Mouse (Mus musculus) ES-CJ7 (cell line): ENCODE results near the gene Igfbp7.
"Not testable (repeated sequence)": the region's sequence is repeated elsewhere in the genome, so short reads cannot be mapped to it uniquely, and the experiment has no call there.

Source experiments
- DNase-seq: peaks from one replicate; pipeline ENCODE4 v3.0.0; 2011; ENCODE audit warnings: low read depth, low spot score

Igfbp7 gene

DNA sequence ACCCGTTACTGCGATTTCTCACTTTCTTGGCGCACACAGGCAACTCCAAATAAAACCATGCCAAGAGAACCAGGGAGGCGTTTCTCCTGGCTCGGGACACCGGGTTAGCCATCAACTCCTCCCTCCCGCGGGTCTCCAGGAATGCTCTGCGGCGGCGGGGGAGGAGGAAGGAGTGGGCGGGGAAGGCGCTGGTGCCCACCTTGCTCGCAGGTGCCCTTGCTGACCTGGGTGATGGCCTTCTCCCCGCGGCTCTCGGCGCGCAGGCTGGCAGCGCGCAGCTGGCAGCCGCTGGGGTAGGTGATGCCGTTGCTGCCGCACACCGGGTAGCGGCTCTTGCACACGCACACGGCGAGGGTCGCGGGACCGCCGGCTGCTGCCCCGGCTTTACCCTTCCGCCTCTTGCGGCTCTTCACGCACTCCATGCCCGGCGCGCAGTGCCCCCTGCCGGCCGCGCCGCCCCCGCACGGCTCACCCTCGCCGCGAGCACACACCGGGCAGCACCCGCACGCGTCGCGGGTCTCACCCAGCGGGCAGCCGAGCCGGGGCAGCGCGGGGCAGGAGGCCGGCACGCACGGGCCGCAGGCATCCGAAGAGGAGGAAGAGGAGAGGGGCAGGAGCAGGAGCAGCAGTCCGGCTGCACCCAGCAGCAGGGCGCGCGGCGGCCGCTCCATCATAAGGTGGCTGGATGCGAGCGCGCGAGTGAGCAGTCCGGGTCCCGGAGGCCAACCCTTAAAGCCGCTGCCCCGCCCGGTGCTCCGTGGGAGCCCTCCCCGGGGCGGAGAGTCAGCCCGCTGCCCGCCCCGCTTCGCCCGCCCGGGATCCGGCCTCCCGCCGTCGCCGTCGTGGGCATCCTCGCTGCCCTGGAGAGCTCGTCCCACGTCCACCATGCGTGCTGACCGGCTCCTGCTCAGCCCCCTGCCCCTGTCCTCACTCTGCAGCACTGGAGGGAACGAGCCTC is at the start of gene Igfbp7:
TSS of gene Igfbp7 (minus strand) at position 701 of the 958 bp plus-strand sequence.
- peak; percentile 60 for DNase-seq

GRCm38 (mm10) chr5:77452103-77452502 is 44.3 kb upstream of the Igfbp7 start:
- no peak for DNase-seq

DNA sequence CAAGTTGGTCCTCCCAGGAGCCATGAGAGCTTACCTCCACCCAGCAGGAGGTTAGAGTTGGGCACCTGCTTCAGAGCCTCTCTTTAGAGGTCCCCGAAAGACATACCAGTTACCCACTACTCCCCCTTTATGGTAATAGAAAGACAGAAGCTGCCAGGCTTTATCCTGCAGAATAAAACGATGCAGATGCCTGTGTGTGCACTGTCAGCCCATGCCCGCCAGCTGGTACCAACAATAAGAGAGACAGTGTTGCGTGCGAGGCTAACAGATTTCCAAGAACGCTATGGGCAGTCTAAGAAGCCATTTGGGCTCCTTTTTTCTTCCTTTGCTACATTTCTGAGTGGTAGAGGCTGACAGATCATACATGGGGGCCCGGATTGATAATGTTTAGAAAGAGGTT is 41.7 kb upstream of the Igfbp7 start:
- no peak for DNase-seq

GRCm38 (mm10) chr5:77445431-77445830 is 37.6 kb upstream of the Igfbp7 start:
- no peak for DNase-seq

DNA sequence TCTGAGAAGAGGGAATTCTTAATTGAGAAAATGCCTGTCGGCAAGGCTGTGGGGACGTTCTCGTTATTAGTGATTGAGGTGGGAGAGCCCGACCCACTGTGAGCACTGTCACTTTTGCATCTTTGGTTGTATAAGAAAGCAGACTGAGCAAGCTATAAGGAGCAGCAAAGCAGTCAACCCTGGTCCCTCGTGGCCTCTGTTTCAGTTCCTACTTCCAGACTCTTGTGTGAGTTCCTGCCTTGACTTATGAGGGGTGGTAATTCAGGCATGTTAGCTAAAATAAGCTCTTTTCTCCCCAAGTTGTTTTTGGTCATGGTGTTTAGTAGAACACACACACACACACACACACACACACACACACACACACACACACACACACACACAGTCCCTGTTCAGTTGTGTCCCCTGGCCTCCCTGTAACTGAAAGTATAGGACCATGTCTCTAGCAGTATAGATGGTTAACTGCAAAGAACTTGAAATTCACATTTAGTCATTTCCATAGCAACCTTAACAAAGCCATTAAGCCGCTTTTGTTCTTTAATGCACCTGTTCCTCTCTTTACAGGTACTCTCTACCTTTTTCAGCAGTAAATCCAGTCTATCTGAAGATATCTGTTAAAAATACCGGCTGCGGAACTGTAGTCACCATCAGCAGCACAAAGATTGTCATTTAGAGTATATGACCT is 36.2 kb upstream of the Igfbp7 start:
- no peak for DNase-seq

- no peak for DNase-seq
These were observed 35.2 kb upstream of the Igfbp7 start for GRCm38 (mm10) chr5:77442856-77443623.

DNA sequence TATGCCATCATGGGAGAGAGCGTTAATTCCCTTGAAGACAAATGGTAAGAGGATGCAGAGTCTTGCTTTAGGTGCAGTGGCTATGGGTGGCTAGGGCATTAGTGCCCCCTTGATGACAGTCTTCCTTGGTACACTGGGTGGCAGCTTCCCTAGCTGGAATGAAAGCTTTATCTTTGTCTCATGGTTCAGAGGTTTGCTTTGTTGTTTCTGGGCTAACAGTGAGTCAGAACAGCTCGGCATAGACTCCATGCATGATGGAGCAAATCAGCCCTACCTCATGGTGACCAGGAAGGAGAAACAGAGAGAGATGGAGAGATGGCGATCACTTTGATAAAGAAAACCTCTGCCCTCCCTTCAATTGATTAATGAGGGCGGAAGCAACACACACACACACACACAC is 28.5 kb upstream of the Igfbp7 start:
- DNase-seq, result no peak

DNA sequence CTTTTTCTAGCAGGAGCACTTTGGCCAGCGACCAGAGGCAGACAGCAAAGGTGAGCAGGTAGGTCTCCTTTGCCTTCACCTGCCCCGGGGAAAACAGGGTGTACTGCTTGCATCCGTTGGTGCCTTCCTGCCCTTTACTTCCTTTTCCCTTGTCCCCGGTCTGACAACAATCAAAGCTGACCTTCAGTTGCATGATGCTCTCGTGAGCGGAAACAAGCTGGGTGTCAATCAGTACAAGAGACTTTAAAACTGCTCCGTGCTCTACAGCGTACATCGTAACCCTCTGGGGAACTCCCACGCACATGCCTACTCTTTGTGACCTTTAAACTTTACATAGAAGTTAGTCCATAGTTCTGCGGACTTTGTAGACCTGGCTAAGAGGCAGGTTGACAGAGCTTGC is 26.2 kb upstream of the Igfbp7 start:
- DNase-seq, result no peak

DNA sequence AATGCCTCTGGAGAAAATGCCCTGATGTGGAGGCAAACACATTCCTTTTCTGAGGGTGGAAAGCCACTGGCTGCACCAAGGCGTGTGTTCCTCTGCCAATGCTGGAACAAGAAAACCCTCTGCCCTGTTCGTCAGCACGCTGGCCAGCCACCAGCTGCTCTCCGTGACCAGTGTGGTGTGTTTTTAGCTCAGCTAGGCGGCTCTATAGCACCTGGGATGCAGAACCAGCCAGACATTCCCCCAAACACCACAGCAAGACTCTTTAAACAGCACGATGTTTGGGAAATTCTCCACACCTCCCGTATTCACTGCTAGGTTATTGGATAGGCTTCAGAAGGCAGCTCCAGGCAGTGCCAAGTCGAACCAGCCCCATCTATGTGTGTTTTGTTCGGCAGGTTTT is 25.7 kb upstream of the Igfbp7 start:
- DNase-seq, result no peak

DNA sequence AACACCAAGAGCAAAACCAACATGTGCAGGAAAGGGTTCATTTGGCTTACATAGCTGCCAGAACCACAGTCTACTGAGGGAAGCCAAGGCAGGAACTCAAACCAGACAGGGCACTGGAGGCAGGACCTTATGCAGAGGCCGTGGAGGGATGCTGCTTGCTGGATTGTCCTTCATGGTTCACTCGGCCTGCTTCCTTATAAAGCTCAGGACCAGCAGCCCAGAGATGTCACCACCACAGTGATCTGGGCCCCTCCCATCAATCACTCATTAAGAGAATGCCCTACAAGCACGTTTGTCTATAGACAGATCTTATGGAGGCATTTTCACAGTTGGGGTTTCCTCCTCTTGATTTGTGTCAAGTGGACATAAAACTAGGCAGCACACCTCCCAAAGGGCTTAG is 25.3 kb upstream of the Igfbp7 start:
- DNase-seq, result no peak

GRCm38 (mm10) chr5:77432446-77432845 is 24.6 kb upstream of the Igfbp7 start:
- DNase-seq, result no peak

GRCm38 (mm10) chr5:77431068-77431467 is 23.2 kb upstream of the Igfbp7 start:
- DNase-seq, result no peak

- no peak for DNase-seq
These were observed 22.6 kb upstream of the Igfbp7 start for GRCm38 (mm10) chr5:77430471-77430870.

DNA sequence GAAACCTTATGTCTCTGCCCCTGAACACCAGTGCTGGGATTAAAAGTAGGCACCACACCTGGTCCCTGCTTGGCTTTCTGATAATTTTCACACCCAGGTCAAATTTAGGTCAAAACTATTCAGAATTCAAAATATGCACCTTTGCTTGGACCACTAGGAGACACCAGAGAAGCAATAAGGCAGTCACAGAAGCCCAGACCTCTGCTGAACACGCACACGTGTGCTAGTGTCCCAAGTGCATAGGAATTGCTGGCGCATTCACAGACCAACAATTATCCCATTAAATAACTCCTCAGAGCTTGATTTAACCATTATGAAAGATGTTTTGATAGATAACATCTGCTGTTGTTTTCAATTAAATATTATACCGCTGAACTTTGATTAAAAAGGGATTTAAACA is 22.2 kb upstream of the Igfbp7 start:
- no peak for DNase-seq

- DNase-seq, result no peak
These were observed 20.7 kb upstream of the Igfbp7 start for GRCm38 (mm10) chr5:77428526-77428925.

DNA sequence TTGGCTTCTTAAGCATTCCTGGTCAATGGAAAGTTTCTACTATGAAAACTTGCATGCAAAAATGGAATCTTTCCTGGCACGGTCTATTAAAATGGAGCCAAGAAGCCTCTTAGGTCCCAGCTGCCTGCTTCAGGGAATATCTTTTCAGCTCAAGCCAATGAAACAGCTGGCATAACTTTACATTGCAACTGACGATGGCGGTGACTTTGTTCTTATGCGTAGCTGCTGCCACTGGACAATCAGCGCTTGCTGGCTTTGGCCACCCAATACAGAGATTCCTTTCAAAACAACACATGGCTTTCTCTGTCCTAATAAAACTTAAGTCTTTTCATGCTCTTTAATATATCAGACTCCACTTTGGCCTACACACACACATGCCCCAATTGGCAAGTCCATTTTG is 20.1 kb upstream of the Igfbp7 start:
- no peak for DNase-seq

- DNase-seq, result no peak
These were observed 18.1 kb upstream of the Igfbp7 start for GRCm38 (mm10) chr5:77425721-77426500.

GRCm38 (mm10) chr5:77419537-77419936 is 11.7 kb upstream of the Igfbp7 start:
- DNase-seq, result not testable (repeated sequence)

- DNase-seq, result no peak
These were observed 8.2 kb upstream of the Igfbp7 start for GRCm38 (mm10) chr5:77416058-77416457.

GRCm38 (mm10) chr5:77408530-77408929 is 689 bp upstream of the Igfbp7 start:
- no peak for DNase-seq

DNA sequence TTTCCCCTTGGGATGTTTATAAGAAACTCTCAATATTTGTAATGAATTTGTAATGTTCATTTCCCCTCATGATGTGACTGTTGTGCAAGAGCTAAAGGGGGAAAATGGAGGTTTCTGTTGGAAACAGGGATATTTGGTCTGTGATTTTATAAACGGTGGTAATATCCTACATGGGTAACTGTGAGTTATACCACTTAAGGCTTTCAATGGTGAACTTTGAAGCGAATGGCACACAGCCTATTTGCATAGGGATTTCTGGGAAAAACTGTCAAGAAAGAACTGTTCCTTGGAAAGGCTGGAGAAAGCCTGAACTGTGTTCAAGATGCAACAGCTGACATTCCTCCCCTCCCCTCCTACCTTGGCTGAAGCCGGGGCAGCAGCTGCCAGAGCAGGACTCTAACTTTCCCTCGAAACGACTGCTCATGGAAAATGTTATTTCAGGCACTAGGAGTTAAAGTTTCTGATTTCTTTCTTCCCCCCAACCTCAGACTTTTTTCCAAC is 1.4 kb downstream of the Igfbp7 start:
- DNase-seq, result no peak
